Mouse (Mus musculus) thymus, adult 2 months (tissue): ENCODE measurements around the gene Krtap10-10.

Experiments
- CTCF ChIP-seq: fragments of 200-500 bp; IDR thresholded peaks from 2 replicates; pipeline ENCODE4 v1.5.1; 2012; ENCODE audit warnings: mild to moderate bottlenecking, control low read depth, low read length, moderate library complexity, borderline replicate concordance; ENCODE audit not compliant: control insufficient read depth, poor library complexity, insufficient read depth; ENCODE audit errors: extremely low read depth
- POLR2A ChIP-seq: fragments of 200-500 bp; IDR thresholded peaks from 2 replicates; pipeline ENCODE4 v1.6.1; 2012; ENCODE audit warnings: mild to moderate bottlenecking, low read length, control low read depth, moderate library complexity; ENCODE audit not compliant: control insufficient read depth, poor library complexity, insufficient read depth; ENCODE audit errors: extremely low read depth

- no peak for TF ChIP-seq CTCF
- TF ChIP-seq POLR2A = no peak
Measured at GRCm38 (mm10) chr10:77882553-77882952, 46.8 kb downstream of the Krtap10-10 start.
